Mouse (Mus musculus): ENCODE data around the gene Diexf. TPM values are rescaled to one million over a fixed set of nuclear protein-coding genes. Genes with fewer than 3 reads are reported as not detected.

Gene Diexf
- total RNA-seq, 2 experiments from 2014 or later, result 10.2 to 13.6 TPM

- intact Hi-C loops (cut with DNase I), result no loop called here
- Histone ChIP-seq H3K4me3 (no peak overlapping the region), H3K27ac (no peak overlapping the region)
- no peak for TF ChIP-seq CTCF (IDR thresholded peaks at IDR 0.05)
- DNase-seq, result no peak
Observed at GRCm38 (mm10) chr1:193060167-193060566, 69.9 kb downstream of the Diexf start.

GRCm38 (mm10) chr1:193059596-193059995 is 70.5 kb downstream of the Diexf start:
- Histone ChIP-seq H3K4me3 (no peak overlapping the region), H3K27ac (no peak overlapping the region)
- no peak for TF ChIP-seq CTCF (IDR thresholded peaks at IDR 0.05)
- intact Hi-C loops (cut with DNase I), result no loop called here
- DNase-seq, result no peak

GRCm38 (mm10) chr1:193054401-193054800 is 75.7 kb downstream of the Diexf start:
- Histone ChIP-seq H3K27ac (no peak overlapping the region), H3K4me3 (no peak overlapping the region)
- no peak for DNase-seq
- TF ChIP-seq CTCF (IDR thresholded peaks at IDR 0.05), result no peak
- intact Hi-C loops (cut with DNase I), result no loop called here

- no peak for DNase-seq
- intact Hi-C loops (cut with DNase I), result no loop called here
- H3K27ac ChIP-seq, result no peak overlapping the region
- no peak overlapping the region for H3K4me3 ChIP-seq
- TF ChIP-seq CTCF (IDR thresholded peaks at IDR 0.05), result no peak
Observed at GRCm38 (mm10) chr1:193053065-193053464, 77.0 kb downstream of the Diexf start.

GRCm38 (mm10) chr1:193047616-193048015 is 82.5 kb downstream of the Diexf start:
- no peak overlapping the region for H3K27ac ChIP-seq
- no peak for TF ChIP-seq CTCF (IDR thresholded peaks at IDR 0.05)
- intact Hi-C loops (cut with DNase I), result loop anchor here (5.0 kb wide), 1 partner anchor 220 kb away; no protein-coding TSS in a partner anchor
- no peak overlapping the region for H3K4me3 ChIP-seq
- no peak for DNase-seq

GRCm38 (mm10) chr1:193042760-193043295 is 87.2 kb downstream of the Diexf start:
- H3K27ac ChIP-seq, result no peak overlapping the region
- DNase-seq, result no peak
- TF ChIP-seq CTCF (IDR thresholded peaks at IDR 0.05), result no peak
- intact Hi-C loops (cut with DNase I), result no loop called here
- H3K4me3 ChIP-seq, result no peak overlapping the region

Other genes starting within 250 kb of the Diexf start
- under 1 TPM; 0.05 to 0.20 TPM for gene Syt14, start 94.5 kb downstream of the Diexf start, total RNA-seq (2021)
- under 1 TPM; 0.33 to 0.39 TPM for gene Irf6, start 22.8 kb upstream of the Diexf start, total RNA-seq (2021)
- gene A130010J15Rik, start 37.8 kb upstream of the Diexf start, total RNA-seq (2021), result 1 to 10 TPM; 3.3 to 3.7 TPM
- 1 to 10 TPM in 1 of 2 experiments, under 1 TPM in 1; 0.48 to 1.2 TPM for gene Traf3ip3, start 71.4 kb upstream of the Diexf start, total RNA-seq (2021)
- 1 to 10 TPM; 3.7 to 5.4 TPM for gene Lamb3, start 77.4 kb upstream of the Diexf start, total RNA-seq (2021)
- gene Hsd11b1, start 133.8 kb upstream of the Diexf start, total RNA-seq (2021), result 1 to 10 TPM; 5.8 to 7.0 TPM
- 10 to 100 TPM; 18.7 to 29.3 TPM for gene G0s2, start 142.9 kb upstream of the Diexf start, total RNA-seq (2021)
- gene Camk1g, start 240.0 kb upstream of the Diexf start, total RNA-seq (2021), result under 1 TPM in 1 of 2 experiments, not detected in 1; 0.22 TPM